Mouse (Mus musculus): ENCODE results near the gene Gucy2g.
"Not testable (repeated sequence)": the region's sequence is repeated elsewhere in the genome, so short reads cannot be mapped to it uniquely, and the experiment has no call there.

Gucy2g gene

GRCm38 (mm10) chr19:55198303-55198702 lies 42.7 kb downstream of the Gucy2g start:
- DNase-seq: peak; percentile 88

- DNase-seq: no peak
These were observed 45.5 kb downstream of the Gucy2g start for GRCm38 (mm10) chr19:55195574-55195973.

GRCm38 (mm10) chr19:55194520-55195170 lies 46.4 kb downstream of the Gucy2g start:
- peak; percentile 71 for DNase-seq

- DNase-seq: peak; percentile 56
These were observed 47.2 kb downstream of the Gucy2g start for GRCm38 (mm10) chr19:55193717-55194394.

GRCm38 (mm10) chr19:55192254-55192945 lies 48.6 kb downstream of the Gucy2g start:
- peak; percentile 79 for DNase-seq

GRCm38 (mm10) chr19:55191596-55191995 lies 49.4 kb downstream of the Gucy2g start:
- DNase-seq: no peak

- no peak for DNase-seq
These were observed 51.0 kb downstream of the Gucy2g start for GRCm38 (mm10) chr19:55190065-55190464.

GRCm38 (mm10) chr19:55185651-55186050 lies 55.4 kb downstream of the Gucy2g start:
- no peak for DNase-seq

GRCm38 (mm10) chr19:55185074-55185473 lies 56.0 kb downstream of the Gucy2g start:
- DNase-seq: no peak

- DNase-seq: peak; percentile 35
These were observed 56.6 kb downstream of the Gucy2g start for GRCm38 (mm10) chr19:55184442-55184841.

GRCm38 (mm10) chr19:55180433-55180832 lies 60.6 kb downstream of the Gucy2g start, which contains the start of gene Tectb:
Gene Tectb (plus strand): TSS chr19:55180733.
- DNase-seq: no peak

- DNase-seq: no peak
These were observed 63.9 kb downstream of the Gucy2g start for GRCm38 (mm10) chr19:55177143-55177542.

- DNase-seq: no peak
These were observed 69.5 kb downstream of the Gucy2g start for GRCm38 (mm10) chr19:55171585-55171984.

- DNase-seq: no peak
These were observed 70.6 kb downstream of the Gucy2g start for GRCm38 (mm10) chr19:55170399-55170798.

GRCm38 (mm10) chr19:55169236-55169729 lies 71.8 kb downstream of the Gucy2g start:
- not testable (repeated sequence) for DNase-seq

- DNase-seq: peak; percentile 79
These were observed 72.7 kb downstream of the Gucy2g start for GRCm38 (mm10) chr19:55168360-55168759.

GRCm38 (mm10) chr19:55167741-55168140 lies 73.3 kb downstream of the Gucy2g start:
- DNase-seq: no peak

GRCm38 (mm10) chr19:55166741-55167140 lies 74.3 kb downstream of the Gucy2g start:
- DNase-seq: no peak

- peak; percentile 42 for DNase-seq
These were observed 75.1 kb downstream of the Gucy2g start for GRCm38 (mm10) chr19:55165954-55166353.

GRCm38 (mm10) chr19:55165183-55165865 lies 75.7 kb downstream of the Gucy2g start:
- no peak for DNase-seq

GRCm38 (mm10) chr19:55164162-55164561 lies 76.9 kb downstream of the Gucy2g start:
- no peak for DNase-seq

- DNase-seq: no peak
These were observed 78.8 kb downstream of the Gucy2g start for GRCm38 (mm10) chr19:55162271-55162670.

- peak; percentile 39 for DNase-seq
These were observed 81.2 kb downstream of the Gucy2g start for GRCm38 (mm10) chr19:55159826-55160225.

All from lung, postnatal 10 days (tissue).